Mouse (Mus musculus): ENCODE measurements around the gene Paqr4.

GRCm38 (mm10) chr17:23758801-23759200 lies 18.1 kb upstream of the Paqr4 start:
- TF ChIP-seq CTCF (IDR thresholded peaks at IDR 0.05; ENCODE audit: control insufficient read depth, insufficient read depth, insufficient replicate concordance, low read depth, low read length) = no peak
- TF ChIP-seq POLR2A (IDR thresholded peaks at IDR 0.05; ENCODE audit: control insufficient read depth, low read depth, low read length) = no peak
